Mouse (Mus musculus): ENCODE data around the gene Gm15127. TPM values are rescaled to one million over a fixed set of nuclear protein-coding genes. Genes with fewer than 3 reads are reported as not detected.
"Not testable (repeated sequence)": the region's sequence is repeated elsewhere in the genome, so short reads cannot be mapped to it uniquely, and the experiment has no call there.

Gm15127 gene
- polyA plus RNA-seq (2015; fragmentation: Nextera tagmentation; extraction: Ambion mirVana), result not detected in 2 replicates

GRCm38 (mm10) chrX:148663298-148663697, at the start of gene Gm15127:
Gene Gm15127 (plus strand): TSS chrX:148663598.
- not testable (repeated sequence) for H3K9ac ChIP-seq; H3K9me3 ChIP-seq; ATAC-seq (ENCODE audit: low read depth); H3K4me1 ChIP-seq (replicated peaks); H3K4me3 ChIP-seq; H3K36me3 ChIP-seq; H3K27ac ChIP-seq (replicated peaks); H3K27me3 ChIP-seq; H3K4me2 ChIP-seq
- WGBS, result 89% methylated on average over 3 of the region's 4 CpGs

GRCm38 (mm10) chrX:148615053-148615452, 48.3 kb upstream of the Gm15127 start, which contains the start of gene Gm8334:
Gene Gm8334 (minus strand): TSS chrX:148615153.
- H3K4me2 ChIP-seq; H3K4me1 ChIP-seq (replicated peaks); H3K9me3 ChIP-seq; H3K9ac ChIP-seq; H3K27me3 ChIP-seq; ATAC-seq (ENCODE audit: low read depth); H3K27ac ChIP-seq (replicated peaks); H3K4me3 ChIP-seq; H3K36me3 ChIP-seq: not testable (repeated sequence)
- 89% methylated on average over 4 of the region's 7 CpGs for WGBS

- ATAC-seq (ENCODE audit: low read depth); H3K27me3 ChIP-seq; H3K4me1 ChIP-seq (replicated peaks); H3K27ac ChIP-seq (replicated peaks); H3K4me3 ChIP-seq; H3K9ac ChIP-seq; H3K9me3 ChIP-seq; H3K4me2 ChIP-seq; H3K36me3 ChIP-seq: not testable (repeated sequence)
- 33% methylated on average over 1 of the region's 1 CpGs for WGBS
These were observed 12.9 kb downstream of the Gm15127 start for GRCm38 (mm10) chrX:148676290-148676689.

Other genes with a start within 250 kb of the Gm15127 start
- not detected in 2 replicates for gene Gm15114, start 174.6 kb upstream of the Gm15127 start, polyA plus RNA-seq (2015; fragmentation: Nextera tagmentation; extraction: Ambion mirVana)
- gene Gm8334, start 48.4 kb upstream of the Gm15127 start, polyA plus RNA-seq (2015; fragmentation: Nextera tagmentation; extraction: Ambion mirVana), result not detected in 2 replicates
- not detected in 2 replicates for gene Luzp4, start 194.0 kb downstream of the Gm15127 start, polyA plus RNA-seq (2015; fragmentation: Nextera tagmentation; extraction: Ambion mirVana)

Measured in neural tube, embryonic 13.5 days (tissue).